Mouse (Mus musculus) myocyte (in vitro differentiated cells): ENCODE measurements at regions not wholly inside any gene's neighbourhood (a gene's known extent, or its start where the extent isn't known, plus 50 kb on each side); places are given as distances from the start of the nearest gene placed in this dataset.

Experiments
- H3K27me3 ChIP-seq: one replicate; pipeline ENCODE4 v1.6.1; 2011; ENCODE audit not compliant: control insufficient read depth, insufficient read depth, insufficient read length
- H3K36me3 ChIP-seq: one replicate; pipeline ENCODE4 v1.6.1; 2011; ENCODE audit not compliant: control insufficient read depth, insufficient read depth
- H3K4me2 ChIP-seq: one replicate; pipeline ENCODE4 v1.6.1; 2011; ENCODE audit warnings: low read depth, control low read depth
- H3K4me3 ChIP-seq: one replicate; pipeline ENCODE4 v1.5.1; 2011; ENCODE audit warnings: mild to moderate bottlenecking, control low read depth, moderate library complexity
- H3K79me2 ChIP-seq: one replicate; pipeline ENCODE4 v1.6.1; 2011; ENCODE audit not compliant: control insufficient read depth, insufficient read depth
- H3ac ChIP-seq: one replicate; pipeline ENCODE4 v1.6.1; 2011; ENCODE audit not compliant: control insufficient read depth, insufficient read length
- CEBPB ChIP-seq: IDR thresholded peaks from 2 replicates; pipeline ENCODE4 v1.6.1; 2011; ENCODE audit warnings: mild to moderate bottlenecking, moderate library complexity; ENCODE audit not compliant: poor library complexity, insufficient read depth, severe bottlenecking
- E2F4 ChIP-seq: IDR thresholded peaks from one replicate; pipeline ENCODE4 v1.6.1; 2011; ENCODE audit warnings: mild to moderate bottlenecking, control low read depth, moderate library complexity; ENCODE audit not compliant: insufficient read depth
- MAX ChIP-seq: IDR thresholded peaks from one replicate; pipeline ENCODE4 v1.6.1; 2011; ENCODE audit warnings: low read depth, mild to moderate bottlenecking, control low read depth
- MYOD1 ChIP-seq, 3 experiments: IDR thresholded peaks; one replicate each; pipeline ENCODE4 v1.6.1; 2011; ENCODE audit warnings: control low read depth in 2 of 3, low read depth in 2 of 3, mild to moderate bottlenecking in 2 of 3, moderate library complexity in 1 of 3; ENCODE audit not compliant: insufficient read length in 2 of 3, control insufficient read depth in 1 of 3
- MYOG ChIP-seq, 3 experiments: IDR thresholded peaks; one replicate each; pipeline ENCODE4 v1.6.1; 2011; ENCODE audit warnings: control low read depth in 2 of 3, low read depth in 2 of 3, mild to moderate bottlenecking in 2 of 3; ENCODE audit not compliant: insufficient read length in 2 of 3, control insufficient read depth in 1 of 3, insufficient read depth in 1 of 3
- POLR2A ChIP-seq: IDR thresholded peaks from one replicate; pipeline ENCODE4 v1.6.1; 2011; ENCODE audit warnings: low read depth, mild to moderate bottlenecking, control low read depth, moderate library complexity; ENCODE audit not compliant: insufficient read length
- POLR2AphosphoS2 ChIP-seq: IDR thresholded peaks from one replicate; pipeline ENCODE4 v1.6.1; 2011; ENCODE audit warnings: low read depth, control low read depth; ENCODE audit not compliant: insufficient read length
- REST ChIP-seq: IDR thresholded peaks from one replicate; pipeline ENCODE4 v1.6.1; 2011; ENCODE audit warnings: mild to moderate bottlenecking, control low read depth, moderate library complexity; ENCODE audit not compliant: insufficient read depth, insufficient read length
- SRF ChIP-seq: IDR thresholded peaks from one replicate; pipeline ENCODE4 v1.6.1; 2011; ENCODE audit warnings: low read depth; ENCODE audit not compliant: control insufficient read depth, insufficient read length
- TCF12 ChIP-seq: IDR thresholded peaks from one replicate; pipeline ENCODE4 v1.6.1; 2011; ENCODE audit warnings: mild to moderate bottlenecking, control low read depth; ENCODE audit not compliant: poor library complexity, insufficient read depth, severe bottlenecking
- TCF3 ChIP-seq: IDR thresholded peaks from one replicate; pipeline ENCODE4 v1.6.1; 2011; ENCODE audit warnings: low read depth, control low read depth; ENCODE audit not compliant: insufficient read length
- USF1 ChIP-seq: IDR thresholded peaks from one replicate; pipeline ENCODE4 v1.6.1; 2011; ENCODE audit warnings: low read depth, mild to moderate bottlenecking, control low read depth, moderate library complexity

GRCm38 (mm10) chr3:149508671-149509070 is 518.3 kb upstream of the Adgrl2 start:
- Histone ChIP-seq H3K79me2 (no peaks in the 10 kb centered on the region), H3ac (no peak overlapping the region), H3K27me3 (no peaks in the 10 kb centered on the region), H3K36me3 (no peaks in the 10 kb centered on the region), H3K4me2 (no peak overlapping the region), H3K4me3 (no peak overlapping the region)
- no peak for TF ChIP-seq TCF3
- TF ChIP-seq MYOD1 (IDR thresholded peaks at IDR 0.05; ENCODE audit: control insufficient read depth in 1 of 3, insufficient read length in 2 of 3, low read depth in 2 of 3): no peak
- no peak for TF ChIP-seq TCF12
- no peak for TF ChIP-seq USF1
- no peak for TF ChIP-seq REST
- no peak for TF ChIP-seq E2F4
- TF ChIP-seq POLR2A: no peak
- TF ChIP-seq POLR2AphosphoS2: no peak
- TF ChIP-seq MAX: no peak
- TF ChIP-seq CEBPB: no peak
- no peak for TF ChIP-seq SRF

- H3ac ChIP-seq: no peak overlapping the region
- no peaks in the 10 kb centered on the region for H3K36me3 ChIP-seq
- H3K4me3 ChIP-seq: no peak overlapping the region
- no peak overlapping the region for H3K4me2 ChIP-seq
- no peaks in the 10 kb centered on the region for H3K27me3 ChIP-seq
- TF ChIP-seq TCF12: no peak
- no peak for TF ChIP-seq CEBPB
- TF ChIP-seq TCF3: no peak
- TF ChIP-seq POLR2A: no peak
- no peak for TF ChIP-seq REST
- TF ChIP-seq USF1: no peak
- no peak for TF ChIP-seq MYOG (IDR thresholded peaks at IDR 0.05; ENCODE audit: control insufficient read depth in 1 of 3, insufficient read depth in 1 of 3, insufficient read length in 2 of 3, low read depth in 2 of 3)
- TF ChIP-seq MAX: no peak
- no peak for TF ChIP-seq MYOD1 (IDR thresholded peaks at IDR 0.05; ENCODE audit: control insufficient read depth in 1 of 3, insufficient read length in 2 of 3, low read depth in 2 of 3)
- TF ChIP-seq E2F4: no peak
- TF ChIP-seq POLR2AphosphoS2: no peak
- TF ChIP-seq SRF: no peak
- no peaks in the 10 kb centered on the region for H3K79me2 ChIP-seq
These were observed 515.3 kb upstream of the Adgrl2 start for GRCm38 (mm10) chr3:149505692-149506091.

GRCm38 (mm10) chr3:149503992-149504391 is 513.6 kb upstream of the Adgrl2 start:
- Histone ChIP-seq H3K79me2 (no peaks in the 10 kb centered on the region), H3K27me3 (no peaks in the 10 kb centered on the region), H3K4me2 (no peak overlapping the region), H3ac (no peak overlapping the region), H3K36me3 (no peaks in the 10 kb centered on the region), H3K4me3 (no peak overlapping the region)
- TF ChIP-seq TCF3 (no peak), E2F4 (no peak), SRF (no peak), MAX (no peak), POLR2AphosphoS2 (no peak), MYOG (IDR thresholded peaks at IDR 0.05; ENCODE audit: control insufficient read depth in 1 of 3, insufficient read depth in 1 of 3, insufficient read length in 2 of 3, low read depth in 2 of 3) (no peak), MYOD1 (IDR thresholded peaks at IDR 0.05; ENCODE audit: control insufficient read depth in 1 of 3, insufficient read length in 2 of 3, low read depth in 2 of 3) (no peak), REST (no peak), CEBPB (no peak), POLR2A (no peak), USF1 (no peak), TCF12 (no peak)

- TF ChIP-seq TCF3 (no peak), MAX (no peak)
- Histone ChIP-seq H3K4me2 (no peak overlapping the region), H3ac (no peak overlapping the region), H3K27me3 (no peaks in the 10 kb centered on the region), H3K4me3 (no peak overlapping the region), H3K79me2 (no peaks in the 10 kb centered on the region), H3K36me3 (no peaks in the 10 kb centered on the region)
These were observed 509.8 kb upstream of the Adgrl2 start for GRCm38 (mm10) chr3:149500130-149500529.

- Histone ChIP-seq H3K4me2 (no peak overlapping the region), H3K36me3 (no peaks in the 10 kb centered on the region), H3K79me2 (no peaks in the 10 kb centered on the region), H3K4me3 (no peak overlapping the region), H3K27me3 (no peaks in the 10 kb centered on the region), H3ac (no peak overlapping the region)
- TF ChIP-seq USF1 (no peak), TCF3 (no peak), SRF (no peak)
These were observed 508.4 kb upstream of the Adgrl2 start for GRCm38 (mm10) chr3:149498765-149499164.
